Mouse (Mus musculus): ENCODE measurements at regions not wholly inside any gene's neighbourhood (a gene's known extent, or its start where the extent isn't known, plus 50 kb on each side); places are given as distances from the start of the nearest gene placed in this dataset.

DNA sequence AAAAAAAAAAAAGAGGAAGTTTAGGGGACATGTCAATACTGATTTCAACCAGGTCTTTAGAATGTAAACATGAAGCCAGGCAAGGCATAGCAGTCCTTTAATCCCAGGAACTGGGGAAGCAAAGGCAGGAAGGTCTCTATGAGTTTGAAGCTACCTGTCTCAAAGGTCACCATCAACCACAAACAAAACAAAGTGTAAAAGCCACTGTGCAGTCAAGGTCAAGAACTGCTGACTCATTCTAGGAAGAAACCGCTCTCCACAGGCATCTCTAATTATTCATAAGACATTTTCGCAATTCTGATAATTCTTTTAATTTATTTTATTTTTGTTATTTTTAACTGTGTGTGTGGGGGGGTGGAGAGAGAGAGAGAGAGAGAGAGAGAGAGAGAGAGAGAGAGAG lies 364.0 kb downstream of the Cntnap4 start:
- DNase-seq (ENCODE audit: low spot score): no peak

DNA sequence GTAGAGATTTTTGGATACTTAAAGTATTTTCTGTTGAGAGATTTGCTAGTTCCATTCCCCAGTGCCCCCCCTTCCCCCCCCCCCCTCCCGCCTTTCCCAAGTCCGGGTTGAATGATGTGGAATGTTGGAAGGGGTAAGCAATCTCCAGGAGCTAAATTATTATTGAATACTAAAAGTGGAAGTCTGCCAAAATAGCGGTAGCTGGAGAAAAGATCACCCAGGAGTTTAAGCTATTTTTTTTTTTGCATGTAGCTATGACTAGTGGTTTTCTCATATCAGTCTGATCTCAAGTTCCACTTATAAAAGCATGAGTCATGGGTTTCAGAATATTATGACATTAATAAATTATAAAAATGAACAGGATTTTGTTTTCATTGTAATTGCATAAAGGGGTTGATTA lies 365.6 kb downstream of the Cntnap4 start:
- no peak for DNase-seq (ENCODE audit: low spot score)

DNA sequence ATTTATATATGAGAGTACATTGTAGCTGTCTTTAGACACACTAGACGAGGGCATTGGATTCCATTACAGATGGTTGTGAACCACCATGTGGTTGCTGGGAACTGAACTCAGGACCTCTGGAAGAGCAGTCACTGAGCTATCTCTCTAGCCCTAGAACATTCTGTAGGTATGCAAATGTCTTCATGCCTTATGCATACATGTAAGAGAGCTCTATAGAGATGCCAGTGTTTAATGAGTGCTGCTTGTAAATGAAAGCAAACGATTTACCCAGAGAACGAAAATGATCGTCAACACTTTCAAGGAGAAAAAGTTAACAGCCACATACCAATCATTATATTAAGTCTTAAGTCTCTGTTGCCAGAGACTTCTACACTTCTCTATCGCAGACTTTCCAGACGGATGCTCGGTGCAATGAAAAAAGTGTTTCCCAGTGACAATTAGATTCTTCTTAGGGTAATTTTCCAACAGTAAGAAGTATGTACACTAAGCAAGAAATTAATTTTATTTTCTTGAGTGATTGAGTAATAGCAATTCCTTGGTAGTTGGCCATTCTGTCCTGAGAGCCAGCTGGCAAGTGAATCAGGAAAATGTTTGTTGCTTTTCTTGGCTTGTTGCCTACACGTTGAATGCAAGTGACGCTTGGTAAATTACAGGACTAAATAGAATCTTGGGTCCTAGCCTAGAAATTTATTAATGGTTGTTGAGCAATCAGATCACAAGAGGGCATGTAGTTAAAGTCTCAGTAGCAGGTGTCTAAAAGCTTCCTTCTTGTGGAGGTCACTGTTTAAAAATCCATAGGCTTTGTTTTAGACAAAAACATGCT lies 366.3 kb downstream of the Cntnap4 start:
- DNase-seq (ENCODE audit: low spot score): no peak

DNA sequence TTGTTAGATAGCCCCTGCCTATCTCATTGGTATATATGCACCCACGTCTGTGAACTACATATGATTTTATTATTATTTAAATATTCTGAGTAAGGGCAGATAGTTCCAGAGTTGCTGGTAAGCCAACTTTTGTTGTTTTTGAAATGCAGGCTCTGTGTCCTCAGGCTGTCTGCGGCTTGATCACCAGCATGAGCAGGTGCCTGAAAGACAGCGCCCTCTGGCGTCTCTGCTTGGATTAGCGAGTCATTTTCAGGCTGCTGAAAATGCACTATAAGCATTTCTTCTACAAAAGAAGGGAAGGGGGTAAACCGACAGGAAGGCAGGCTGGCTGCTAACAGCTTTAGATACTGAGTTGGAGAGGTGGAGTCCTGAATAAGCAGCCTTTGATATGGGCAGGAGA lies 402.6 kb downstream of the Cntnap4 start:
- DNase-seq (ENCODE audit: low spot score): peak; percentile 33

DNA sequence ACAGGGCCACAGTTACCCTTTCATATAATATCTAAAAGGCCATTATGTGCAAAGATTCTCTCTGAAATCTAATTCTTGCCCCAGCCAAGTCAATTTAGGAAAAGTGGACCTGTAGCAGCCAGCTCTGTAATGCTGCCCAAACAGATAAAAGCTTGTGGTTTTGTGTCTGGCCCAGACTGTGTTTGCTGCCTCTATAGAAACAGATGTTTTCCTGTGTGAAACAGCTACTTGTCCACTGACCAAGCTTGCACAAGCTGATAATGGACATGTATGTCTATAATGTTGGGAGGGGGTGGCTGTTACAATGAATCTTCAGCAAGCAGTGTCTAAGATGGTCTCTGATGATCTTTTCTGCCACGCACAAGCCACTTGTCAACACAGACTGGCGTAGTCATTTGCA lies 405.9 kb downstream of the Cntnap4 start:
- DNase-seq (ENCODE audit: low spot score): no peak

DNA sequence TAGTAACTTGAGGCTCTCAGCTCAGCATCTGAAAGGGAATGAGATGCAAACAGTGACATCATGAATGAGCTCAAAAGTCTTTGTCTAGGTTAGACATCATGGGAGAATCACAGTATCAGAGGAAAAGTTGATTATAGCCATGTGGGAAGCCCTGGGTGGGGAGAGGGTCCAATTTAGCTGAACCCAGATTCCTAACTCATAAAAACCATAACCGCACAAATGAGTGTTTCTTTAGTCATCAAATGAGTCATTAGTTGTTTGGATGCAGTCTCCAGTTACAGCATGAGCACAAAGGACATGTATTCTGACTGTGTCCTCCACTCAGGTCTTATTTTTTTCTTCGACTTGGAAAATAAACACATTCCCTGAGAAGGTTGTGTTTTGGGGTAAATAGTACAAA lies 406.5 kb downstream of the Cntnap4 start:
- no peak for DNase-seq (ENCODE audit: low spot score)

DNA sequence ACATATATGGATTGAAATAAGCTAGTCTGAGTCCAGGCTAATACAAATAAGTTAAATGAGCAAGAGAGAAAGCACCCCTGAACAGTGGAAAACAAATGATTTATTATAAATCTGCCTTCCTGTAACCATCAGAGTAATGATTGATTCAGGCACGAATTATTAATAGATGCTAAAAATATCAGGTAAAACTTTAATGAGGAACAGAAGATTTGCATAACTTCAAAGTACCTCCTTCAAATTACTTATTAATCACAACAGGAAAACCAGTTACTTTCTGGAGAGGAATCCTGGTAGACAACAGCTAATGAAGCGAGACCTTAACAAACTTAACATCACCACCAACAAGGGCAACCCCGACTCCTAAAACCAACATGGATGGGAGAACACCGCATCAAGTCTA lies 423.9 kb downstream of the Cntnap4 start:
- no peak for DNase-seq (ENCODE audit: low spot score)

DNA sequence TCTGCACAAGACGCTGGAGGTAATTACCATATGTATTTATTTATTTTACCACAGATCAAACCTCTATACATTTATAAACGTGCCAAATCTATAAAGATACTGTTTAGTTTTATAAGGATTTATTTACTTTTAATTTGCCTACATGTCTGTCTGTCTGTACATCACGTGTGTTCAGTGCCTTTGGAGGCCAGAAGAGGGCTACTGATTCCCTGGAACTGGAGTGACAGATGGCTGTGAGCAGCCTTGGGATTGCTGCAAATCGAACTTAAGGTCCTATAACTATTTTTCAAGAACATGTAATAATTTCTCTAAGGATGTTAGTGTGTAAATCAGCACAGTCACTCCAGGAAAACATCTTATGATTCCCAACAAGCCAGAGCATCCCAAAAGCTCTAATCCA lies 437.5 kb downstream of the Cntnap4 start:
- DNase-seq (ENCODE audit: low spot score): no peak

DNA sequence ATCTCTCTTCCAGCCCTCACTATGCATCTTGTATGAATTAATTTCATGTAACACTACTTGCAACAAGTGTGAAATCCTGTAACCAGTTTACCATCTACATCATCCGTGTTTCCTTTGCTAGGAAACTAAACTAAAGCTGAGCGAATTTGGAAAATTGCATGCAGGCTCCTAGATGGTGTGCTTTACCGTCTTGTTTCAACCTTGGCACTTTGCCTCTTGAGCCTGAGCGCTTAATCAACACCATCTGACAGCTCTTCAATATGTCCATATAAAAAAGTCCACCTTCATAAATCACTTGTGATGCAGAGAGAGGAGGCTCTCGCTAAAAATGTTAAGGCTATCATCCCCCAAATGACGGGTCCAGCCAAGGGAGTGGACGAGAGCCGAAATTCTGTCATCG lies 459.0 kb downstream of the Cntnap4 start:
- no peak for DNase-seq (ENCODE audit: low spot score)

DNA sequence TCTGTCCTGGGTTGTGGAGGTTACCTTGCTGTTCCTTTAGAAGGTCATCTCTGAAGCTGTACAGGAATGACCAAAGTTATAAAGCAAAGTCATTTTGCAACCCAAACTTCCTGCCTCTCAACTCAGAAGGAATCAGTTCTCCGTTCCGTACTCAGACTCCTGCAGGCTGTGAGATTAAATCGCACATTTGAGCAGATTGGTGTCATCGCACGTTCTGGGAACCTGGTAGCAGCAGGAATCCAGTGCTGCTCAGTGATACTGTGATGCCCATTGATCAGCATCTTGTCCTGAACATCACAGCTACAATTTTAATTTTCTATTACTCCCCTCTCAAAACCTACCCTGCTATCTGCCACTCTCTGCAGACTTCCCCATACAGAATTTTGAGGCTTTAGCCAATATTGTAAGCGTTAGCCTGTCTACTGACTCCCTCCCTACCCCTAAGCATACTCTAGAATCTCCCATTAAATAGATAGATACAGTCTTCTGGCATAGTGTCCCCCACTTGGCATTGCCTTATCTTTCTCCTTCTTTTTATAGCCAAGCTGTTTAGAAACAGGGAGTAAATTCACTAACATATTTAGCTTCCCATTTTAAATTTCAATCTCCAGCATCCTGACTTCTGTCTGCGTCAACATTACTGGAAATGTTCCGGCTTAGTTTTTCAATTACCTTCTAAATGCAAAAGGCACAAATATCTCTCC lies 482.1 kb downstream of the Cntnap4 start:
- DNase-seq (ENCODE audit: low spot score): no peak

DNA sequence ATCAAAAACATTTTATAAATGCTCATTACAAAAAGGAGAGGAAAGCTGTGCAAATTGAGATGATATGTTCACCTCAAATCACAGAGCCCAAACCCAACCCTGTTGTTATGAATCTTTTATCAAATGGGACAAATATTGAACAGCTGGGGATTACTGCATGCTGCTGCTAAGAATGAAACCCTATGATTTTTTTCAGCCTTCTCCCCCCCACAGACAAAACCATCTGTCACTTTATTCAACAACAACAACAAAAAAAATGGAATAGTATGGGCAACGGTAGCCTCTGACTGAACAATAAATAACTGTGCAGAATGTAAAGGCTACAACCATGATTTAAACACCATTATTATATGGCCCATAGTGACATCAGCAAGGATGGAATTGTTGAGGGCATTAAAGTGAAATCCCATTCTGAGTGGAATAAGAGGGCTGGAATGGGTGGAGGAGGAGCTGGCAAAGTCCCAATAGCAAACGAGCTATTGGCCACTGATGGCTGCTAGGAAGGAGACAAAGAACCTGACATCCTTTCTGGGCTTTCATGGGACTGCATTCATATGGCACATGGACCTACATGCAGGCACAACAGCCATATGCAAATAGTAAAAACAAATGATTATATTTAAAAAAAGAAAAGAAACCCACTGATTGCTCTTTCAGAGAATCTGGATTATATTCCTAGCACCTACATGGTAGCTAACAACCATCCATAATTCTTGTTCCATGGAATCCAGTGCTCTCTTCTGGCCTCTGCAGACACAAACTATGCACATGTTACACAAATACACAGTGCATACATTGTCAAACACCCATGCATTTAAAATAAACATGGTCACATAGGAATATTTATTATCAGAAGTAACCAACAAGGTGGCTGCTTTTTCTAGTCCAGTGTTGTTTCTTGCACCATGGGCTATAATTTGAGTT lies 495.7 kb downstream of the Cntnap4 start:
- no peak for DNase-seq (ENCODE audit: low spot score)

DNA sequence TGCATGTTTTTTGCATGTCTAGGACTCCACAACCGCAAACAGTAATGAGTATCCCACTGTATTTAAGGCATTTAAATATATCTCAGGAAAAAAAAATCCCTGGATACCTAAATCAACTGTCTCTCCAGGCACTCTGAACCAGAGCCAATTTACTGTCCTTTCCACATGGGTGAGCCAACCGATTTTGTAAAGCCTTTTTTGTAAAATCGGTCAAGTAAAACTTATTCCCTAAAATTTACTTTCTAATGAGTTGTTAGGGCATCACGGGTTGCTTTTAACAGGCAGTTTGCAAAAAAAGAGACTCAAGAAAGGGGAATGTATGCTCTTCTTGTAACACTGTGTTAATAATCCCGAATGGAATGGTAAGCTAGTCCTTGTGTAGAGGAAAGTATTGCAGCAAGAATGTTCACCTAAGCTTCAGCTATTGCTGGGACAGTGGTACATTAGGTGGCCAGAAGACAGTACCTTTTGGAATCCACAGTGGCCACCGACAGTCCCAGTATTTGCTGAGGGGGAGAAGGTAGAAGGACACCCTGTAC lies 496.4 kb downstream of the Cntnap4 start:
- no peak for DNase-seq (ENCODE audit: low spot score)

DNA sequence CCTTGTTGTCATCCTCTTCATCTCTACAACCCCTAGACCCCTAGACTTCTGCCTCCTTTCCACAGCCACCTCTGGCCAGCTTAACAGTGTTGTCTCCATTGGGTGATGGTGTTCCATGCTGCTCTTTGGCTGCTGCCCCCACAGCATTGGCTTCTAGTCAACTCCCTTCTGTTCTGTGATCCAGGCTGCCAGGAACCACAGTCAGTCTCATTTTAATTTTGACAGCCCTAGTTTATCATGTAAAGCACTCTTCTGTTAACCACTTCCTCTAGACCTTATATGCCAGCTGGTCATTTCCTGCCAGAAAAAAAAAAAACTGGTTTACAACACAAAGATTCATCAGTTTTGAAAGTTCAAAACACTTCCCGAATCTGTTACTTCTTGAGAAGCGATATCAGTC lies 514.1 kb downstream of the Cntnap4 start:
- DNase-seq (ENCODE audit: low spot score): no peak

DNA sequence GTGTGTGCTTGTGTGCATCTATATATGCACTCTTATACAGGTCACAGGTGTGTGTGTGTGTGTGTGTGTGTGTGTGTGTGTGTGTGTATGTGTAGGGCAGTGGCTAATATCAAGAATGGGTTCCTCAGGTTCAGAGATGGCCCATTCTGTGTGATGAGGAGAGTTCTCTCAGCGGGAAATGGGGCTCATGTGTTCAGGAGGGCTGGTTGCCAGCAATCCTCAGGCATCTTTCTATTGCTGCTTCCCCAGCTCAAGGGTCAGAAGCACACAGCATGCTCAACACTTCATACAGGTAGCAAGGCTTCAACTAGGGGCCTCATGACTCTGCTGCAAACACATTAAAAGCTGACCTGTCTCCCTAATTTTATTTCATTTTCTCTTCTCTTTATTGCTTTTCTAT lies 517.7 kb downstream of the Cntnap4 start:
- DNase-seq (ENCODE audit: low spot score): no peak

DNA sequence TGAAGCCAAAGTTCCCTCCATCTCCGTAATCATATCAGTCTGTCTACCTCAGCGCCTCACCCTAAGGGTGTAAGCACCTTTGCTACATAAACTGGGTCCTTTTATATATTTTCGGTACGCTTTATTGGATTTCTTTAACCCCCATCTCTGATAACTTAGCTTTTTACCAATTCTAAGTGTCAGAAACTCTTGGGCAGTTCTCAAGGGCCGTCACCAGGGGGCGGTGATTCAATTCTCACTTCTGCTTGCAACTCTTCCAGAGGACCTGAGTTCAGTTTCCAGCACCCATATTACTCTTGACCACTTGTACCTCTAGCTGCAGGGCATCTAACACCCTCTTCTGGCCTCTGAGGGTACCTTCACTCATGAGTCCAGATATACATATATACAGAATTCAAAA lies 523.7 kb upstream of the Mon1b start:
- no peak for DNase-seq (ENCODE audit: low spot score)

DNA sequence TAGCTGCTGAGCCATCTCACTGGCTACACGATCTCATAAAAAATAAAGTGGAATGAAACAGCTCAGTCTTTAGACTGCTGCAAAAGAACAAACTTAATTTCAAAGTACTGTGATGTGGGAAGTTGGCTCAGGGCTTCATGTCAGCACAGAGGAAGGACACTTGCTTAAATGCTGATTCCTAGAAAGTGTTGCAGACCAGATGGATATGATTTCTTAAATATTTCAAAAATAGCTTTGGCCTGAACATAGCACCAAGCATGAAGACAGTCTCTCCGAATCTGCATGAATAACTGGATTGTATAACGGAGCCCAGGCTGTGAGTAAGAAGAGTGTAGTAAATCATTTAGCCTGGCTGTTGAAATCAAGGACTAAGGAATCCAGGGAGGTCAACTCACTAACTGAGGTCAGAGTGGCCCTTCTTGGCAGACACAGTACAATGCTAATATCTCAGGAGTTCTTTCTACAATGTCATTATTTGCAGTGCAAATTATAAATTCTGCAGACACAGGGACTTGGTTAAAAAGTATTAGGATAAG lies 521.2 kb upstream of the Mon1b start:
- DNase-seq (ENCODE audit: low spot score): no peak

DNA sequence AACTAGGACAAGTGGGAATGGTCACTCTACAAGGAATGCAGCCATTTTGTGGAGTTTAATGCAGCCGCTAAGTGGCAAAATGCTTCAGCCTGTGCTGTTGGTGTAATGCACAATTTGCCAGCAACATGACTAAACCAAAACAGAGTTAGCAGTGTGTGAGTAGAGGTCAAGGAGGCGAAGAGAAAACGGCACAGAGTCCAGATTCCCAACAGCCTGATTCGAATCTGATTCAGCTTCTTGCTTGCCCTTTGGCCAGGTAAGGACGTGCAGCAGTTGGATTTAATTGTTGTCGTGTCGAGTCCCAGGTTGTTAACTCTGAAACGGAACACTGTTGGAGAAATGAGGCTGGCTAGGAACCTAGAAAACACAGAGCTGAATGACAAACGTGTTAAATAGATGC lies 518.1 kb upstream of the Mon1b start:
- DNase-seq (ENCODE audit: low spot score): no peak

DNA sequence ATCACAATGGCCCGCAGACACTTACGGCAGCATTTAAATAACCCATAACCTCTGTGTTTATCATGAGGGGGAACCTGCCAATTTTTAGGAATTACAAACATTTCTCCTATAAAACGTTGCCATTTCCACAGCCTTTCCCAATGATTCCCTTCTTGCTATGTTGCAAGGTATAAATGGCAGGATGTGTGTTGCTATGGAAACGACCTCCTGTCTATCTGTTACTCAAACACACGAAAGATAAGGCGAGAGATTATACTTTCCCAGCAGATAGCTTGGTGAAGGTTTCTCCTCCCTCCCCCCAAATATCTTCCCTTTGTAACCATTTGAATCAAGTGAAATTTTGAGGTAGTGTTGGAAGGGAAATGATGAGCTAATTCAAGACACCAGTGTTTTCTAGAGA lies 509.8 kb upstream of the Mon1b start:
- DNase-seq (ENCODE audit: low spot score): no peak

DNA sequence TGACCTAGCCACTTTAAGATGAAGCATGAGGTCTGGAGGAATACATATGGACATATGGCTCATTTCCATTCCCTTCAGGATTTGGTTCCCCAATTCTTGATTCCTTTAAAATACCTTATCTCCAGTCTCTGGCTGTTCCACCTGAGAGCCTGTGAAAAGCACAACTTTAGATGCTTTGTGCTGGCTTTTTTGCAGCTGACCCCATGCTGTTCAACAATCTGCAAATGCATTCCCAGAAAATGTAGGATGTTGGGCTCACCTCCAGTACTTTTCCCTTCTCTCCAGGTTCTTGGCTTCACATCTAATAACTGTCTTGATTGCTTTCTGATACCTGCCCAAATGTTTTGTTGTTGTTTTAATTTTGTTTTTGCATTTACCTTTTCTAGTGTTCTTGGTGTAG lies 498.0 kb upstream of the Mon1b start:
- no peak for DNase-seq (ENCODE audit: low spot score)

DNA sequence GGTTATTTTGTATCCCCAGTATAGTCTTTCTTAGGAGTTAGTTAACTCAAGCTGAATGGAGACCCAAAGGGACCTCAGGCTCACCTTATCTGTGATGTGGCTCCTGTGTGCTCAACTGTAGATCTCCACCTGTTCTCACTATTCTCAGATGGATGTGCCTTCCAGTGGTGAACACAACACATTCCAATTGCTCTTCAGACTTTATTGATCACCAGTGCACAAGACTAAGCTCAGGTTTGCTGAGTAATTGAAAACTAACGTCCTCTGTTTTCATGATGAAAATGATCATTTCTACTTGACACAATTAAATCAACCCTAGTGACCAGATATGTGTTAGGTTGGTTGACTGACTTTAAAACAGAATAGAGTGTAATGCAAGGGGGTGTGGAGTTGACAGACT lies 495.4 kb upstream of the Mon1b start:
- no peak for DNase-seq (ENCODE audit: low spot score)

DNA sequence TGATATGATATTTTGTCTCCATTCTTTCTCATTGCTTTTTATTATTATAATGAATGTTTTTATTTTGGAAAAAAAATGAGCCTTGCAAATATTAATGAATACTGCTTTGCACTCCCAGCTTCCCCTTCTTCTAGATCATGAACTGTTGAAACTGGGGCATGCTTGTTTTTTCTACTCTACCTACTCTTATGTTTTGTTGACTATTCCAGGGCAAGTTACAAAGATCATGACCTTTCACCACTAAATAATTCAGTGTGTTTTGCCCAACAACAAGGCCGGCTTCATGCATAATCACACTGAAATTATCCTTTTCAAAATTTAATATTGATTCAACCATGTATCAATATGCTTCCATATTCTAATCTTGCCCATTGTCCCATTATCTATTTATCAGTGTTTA lies 494.3 kb upstream of the Mon1b start:
- DNase-seq (ENCODE audit: low spot score): no peak

DNA sequence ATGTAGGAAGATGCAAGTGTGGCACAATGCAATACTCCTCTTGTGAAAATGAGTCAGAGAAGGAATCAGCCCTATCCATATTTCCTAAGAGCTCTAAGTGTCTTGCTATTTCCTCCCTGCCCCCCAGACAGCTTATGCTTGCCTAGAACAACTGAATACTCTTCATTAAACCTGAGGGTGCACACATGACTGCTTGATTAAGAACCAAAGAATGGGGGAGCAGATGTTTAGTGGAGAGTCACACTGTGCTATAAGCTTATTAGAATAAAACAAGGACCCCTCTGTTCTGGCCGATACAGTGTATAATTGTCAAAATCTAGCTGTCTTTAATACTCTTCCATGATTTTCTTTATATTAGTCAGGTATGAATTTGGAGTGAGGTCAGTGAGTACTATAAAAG lies 458.8 kb upstream of the Mon1b start:
- DNase-seq (ENCODE audit: low spot score): no peak

Measured in ovary, postnatal 10 days (tissue).